Mouse (Mus musculus) ES-Bruce4 (cell line): Measurements from ENCODE around the gene Rin3.

Source experiments
- CTCF ChIP-seq: IDR thresholded peaks from one replicate; pipeline ENCODE4 v1.8.1; 2011; ENCODE audit warnings: low read depth, low read length
- POLR2A ChIP-seq: IDR thresholded peaks from one replicate; pipeline ENCODE4 v1.8.1; 2011; ENCODE audit warnings: low read length; ENCODE audit not compliant: insufficient read depth

- TF ChIP-seq CTCF: no peak
- TF ChIP-seq POLR2A: no peak
Observed at GRCm38 (mm10) chr12:102372322-102372721, 89.5 kb downstream of the Rin3 start.
